In genomic region chr17:64835928-64836327, GRCm38 (mm10) we compare ENCODE assay signal across 20 mouse cellular contexts. TPM values are rescaled to one million over a fixed set of nuclear protein-coding genes. Genes with fewer than 3 reads are reported as not detected.
DNase-seq lines count a peak whose midpoint lies in the region; ATAC-seq and TF ChIP-seq lines count a peak whose summit lies in the region.
"Had no signal": no experiment of that assay in that cellular context is flagged by ENCODE, and none has a peak within 500 bp of the region (broad histone marks: within the 10 kb centered on the region; RNA-seq: fewer than 3 reads in every experiment).

TSS of gene 4930583I09Rik (minus strand) at chr17:64836071.

- no peak for ATAC-seq in embryonic facial prominence, embryonic 13.5 days (ENCODE audit: insufficient number of reproducible peaks, insufficient read depth, low FRiP score, low TSS enrichment, low read depth)
- no peak for ATAC-seq in hindbrain, postnatal 0 days

- no peak within 1 kb of the TSS for H3K4me3 ChIP-seq in embryonic facial prominence, embryonic 13.5 days
- H3K4me3 ChIP-seq in embryonic facial prominence, embryonic 10.5 days = no peak within 1 kb of the TSS
- no peak within 1 kb of the TSS for H3K4me3 ChIP-seq in hindbrain, postnatal 0 days (ENCODE audit: low read length)

- TF ChIP-seq CTCF in hindbrain, postnatal 0 days (IDR thresholded peaks at IDR 0.05; ENCODE audit: low read depth) = no peak

- H3K9me3 ChIP-seq in embryonic facial prominence, embryonic 13.5 days = no peaks in the 10 kb centered on the region
- no peaks in the 10 kb centered on the region for H3K9me3 ChIP-seq in embryonic facial prominence, embryonic 10.5 days
- H3K9me3 ChIP-seq in hindbrain, postnatal 0 days (ENCODE audit: low read length) = no peaks in the 10 kb centered on the region

- H3K4me1 ChIP-seq in embryonic facial prominence, embryonic 13.5 days = peaks cover 5% of the 10 kb centered on the region
- H3K4me1 ChIP-seq in embryonic facial prominence, embryonic 10.5 days = peaks cover 12% of the 10 kb centered on the region
- no peaks in the 10 kb centered on the region for H3K4me1 ChIP-seq in hindbrain, postnatal 0 days (ENCODE audit: insufficient read depth, low read length)

- H3K9ac ChIP-seq in embryonic facial prominence, embryonic 13.5 days = no peak within 1 kb of the TSS
- H3K9ac ChIP-seq in hindbrain, postnatal 0 days (replicated peaks; ENCODE audit: low read length) = no peak within 1 kb of the TSS
- H3K9ac ChIP-seq: liver, embryonic 14.5 days had no signal

- WGBS in embryonic facial prominence, embryonic 13.5 days = 38% methylated on average over 6 of the region's 6 CpGs
- WGBS in embryonic facial prominence, embryonic 10.5 days = 66% methylated on average over 6 of the region's 6 CpGs
- WGBS in hindbrain, postnatal 0 days = 62% methylated on average over 6 of the region's 6 CpGs

- H3K36me3 ChIP-seq in embryonic facial prominence, embryonic 13.5 days = no peaks in the 10 kb centered on the region
- H3K36me3 ChIP-seq in embryonic facial prominence, embryonic 10.5 days (replicated peaks) = no peaks in the 10 kb centered on the region
- H3K36me3 ChIP-seq in hindbrain, postnatal 0 days (ENCODE audit: insufficient read depth, low read length) = no peaks in the 10 kb centered on the region

- no peak within 1 kb of the TSS for H3K27ac ChIP-seq in embryonic facial prominence, embryonic 13.5 days
- H3K27ac ChIP-seq in embryonic facial prominence, embryonic 10.5 days (replicated peaks) = no peak within 1 kb of the TSS
- no peak within 1 kb of the TSS for H3K27ac ChIP-seq in hindbrain, postnatal 0 days
- H3K27ac ChIP-seq: liver, embryonic 14.5 days had no signal

- peak within 1 kb of the TSS; percentile 32 for H3K4me2 ChIP-seq in embryonic facial prominence, embryonic 13.5 days
- H3K4me2 ChIP-seq in hindbrain, postnatal 0 days (ENCODE audit: low read depth, low read length) = peak within 1 kb of the TSS; percentile 27
- H3K4me2 ChIP-seq: heart, embryonic 11.5 days had no signal

- H3K27me3 ChIP-seq in embryonic facial prominence, embryonic 13.5 days = no peaks in the 10 kb centered on the region
- H3K27me3 ChIP-seq in embryonic facial prominence, embryonic 10.5 days (replicated peaks; ENCODE audit: low read depth, poor library complexity, severe bottlenecking) = no peaks in the 10 kb centered on the region
- H3K27me3 ChIP-seq in hindbrain, postnatal 0 days (ENCODE audit: insufficient read depth, low read length) = no peaks in the 10 kb centered on the region

- DNase-seq in embryonic facial prominence, embryonic 10.5 days (ENCODE audit: low spot score) = no peak
- peak; percentile 42 for DNase-seq in 3134 (ENCODE audit: extremely low read depth, insufficient read length, low spot score)
- DNase-seq in adrenal gland, postnatal 36 days = peak; percentile 43 to 64
- no peak for DNase-seq in hindbrain, postnatal 0 days (ENCODE audit: low spot score)
- no peak for DNase-seq in T-cell, adult 2 months (ENCODE audit: low spot score)
- no peak for DNase-seq in urinary bladder, postnatal 14 days (ENCODE audit: low spot score)
- no peak for DNase-seq in lung, postnatal 14 days
- DNase-seq: cerebellum, adult 9-10 months; kidney, postnatal 25 days; lung, postnatal 4 days; thymus, postnatal 25 days had no signal

RNA-seq across cellular contexts. Expression of gene 4930583I09Rik, which starts in this region (rescaled TPM):
- not detected in 2 replicates for polyA plus RNA-seq in embryonic facial prominence, embryonic 13.5 days (2015; fragmentation: Nextera tagmentation; extraction: Ambion mirVana)
- polyA plus RNA-seq in embryonic facial prominence, embryonic 10.5 days (2016; fragmentation: Nextera tagmentation; extraction: Ambion mirVana) = not detected in 2 replicates
- not detected for total RNA-seq in adrenal gland, postnatal 36 days (2021)
- total RNA-seq in hindbrain, postnatal 0 days (2014; rRNA removed) = not detected in 2 replicates
- not detected in 2 replicates for polyA plus RNA-seq in hindbrain, postnatal 0 days (2015; fragmentation: Nextera tagmentation; extraction: Ambion mirVana)
- total RNA-seq: gastrocnemius, adult 18-20 months; hematopoietic stem cell, adult 5-6 weeks; left cerebral cortex, postnatal 10 days; MEL had no signal
- polyA plus RNA-seq: heart, embryonic 11.5 days; liver, embryonic 14.5 days; neural tube, embryonic 11.5 days; stomach, embryonic 14.5 days had no signal

Comparison
In these comparisons a context has a peak if more than half of its experiments do, and no peak if none do; other contexts are left out.
1. Peak in DNase-seq in adrenal gland, postnatal 36 days; RNA of the gene not detected or under 1 TPM.